In the genomic region with DNA sequence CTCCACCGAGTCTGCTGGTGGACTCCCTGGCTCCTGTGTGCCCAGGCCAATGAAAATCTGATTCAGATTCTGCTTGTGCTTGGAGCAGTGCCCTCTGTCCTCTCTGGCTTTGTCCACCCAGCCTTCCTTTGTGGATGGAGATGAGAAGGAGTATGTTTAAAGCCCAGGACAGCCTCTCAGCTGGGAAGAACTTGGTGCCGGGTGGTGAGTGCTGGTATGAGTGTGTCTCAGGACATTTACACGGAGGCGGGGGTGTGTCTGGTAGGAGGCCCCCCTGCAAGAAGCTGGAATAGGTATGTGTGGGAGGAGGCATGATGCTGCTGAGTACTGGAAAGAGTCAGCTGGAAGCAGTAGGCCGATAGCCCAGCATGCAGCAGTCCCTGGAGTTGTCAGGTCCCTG, we compare ENCODE assay signal across 17 mouse cellular contexts. TPM values are rescaled to one million over a fixed set of nuclear protein-coding genes. Genes with fewer than 3 reads are reported as not detected.
DNase-seq lines count a peak whose midpoint lies in the region; ATAC-seq and TF ChIP-seq lines count a peak whose summit lies in the region.
"Had no signal": no experiment of that assay in that cellular context is flagged by ENCODE, and none has a peak within 500 bp of the region (broad histone marks: within the 10 kb centered on the region; RNA-seq: fewer than 3 reads in every experiment).

No protein-coding gene starts in this region.

- H3K9me3 ChIP-seq in hindbrain, embryonic 13.5 days = no peaks in the 10 kb centered on the region
- no peaks in the 10 kb centered on the region for H3K9me3 ChIP-seq in neural tube, embryonic 13.5 days
- H3K9me3 ChIP-seq: embryonic facial prominence, embryonic 13.5 days; forebrain, embryonic 13.5 days; heart, embryonic 12.5 days; lung, embryonic 15.5 days had no signal

- no peaks in the 10 kb centered on the region for H3K36me3 ChIP-seq in hindbrain, embryonic 13.5 days
- no peaks in the 10 kb centered on the region for H3K36me3 ChIP-seq in neural tube, embryonic 13.5 days
- no peaks in the 10 kb centered on the region for H3K36me3 ChIP-seq in kidney, adult 2 months (ENCODE audit: control insufficient read depth, insufficient read depth, low read length)
- H3K36me3 ChIP-seq: embryonic facial prominence, embryonic 13.5 days; heart, embryonic 12.5 days; lung, embryonic 15.5 days had no signal

- H3K4me3 ChIP-seq in layer of hippocampus, adult 2 months = peak overlapping the region; percentile 18; the same call in 1 of the 2 replicates
- peak overlapping the region; percentile 83 for H3K4me3 ChIP-seq in cerebellum, adult 2 months (replicated peaks; ENCODE audit: insufficient read depth, low read depth, low read length)
- no peak overlapping the region for H3K4me3 ChIP-seq in hindbrain, embryonic 13.5 days
- no peak overlapping the region for H3K4me3 ChIP-seq in neural tube, embryonic 13.5 days
- no peak overlapping the region for H3K4me3 ChIP-seq in kidney, adult 2 months (ENCODE audit: insufficient read depth, low read depth, low read length)
- H3K4me3 ChIP-seq: embryonic facial prominence, embryonic 13.5 days; forebrain, embryonic 13.5 days; heart, embryonic 12.5 days; lung, embryonic 15.5 days had no signal

- H3K4me2 ChIP-seq in hindbrain, embryonic 13.5 days = peak overlapping the region; percentile 94
- H3K4me2 ChIP-seq in neural tube, embryonic 13.5 days = peak overlapping the region; percentile 7; the same call in 1 of the 2 replicates
- H3K4me2 ChIP-seq: embryonic facial prominence, embryonic 13.5 days; heart, embryonic 12.5 days; lung, embryonic 15.5 days had no signal

- no peak for TF ChIP-seq POLR2A in cerebellum, adult 2 months (IDR thresholded peaks at IDR 0.05; ENCODE audit: borderline replicate concordance, insufficient read depth, low read length)
- no peak for TF ChIP-seq POLR2A in kidney, adult 2 months (IDR thresholded peaks at IDR 0.05; ENCODE audit: low read depth, low read length)

- H3K4me1 ChIP-seq in cerebellum, adult 2 months (ENCODE audit: control insufficient read depth, insufficient read depth, low read length) = peaks cover 34% of the 10 kb centered on the region
- peaks cover 84% of the 10 kb centered on the region for H3K4me1 ChIP-seq in hindbrain, embryonic 13.5 days (replicated peaks)
- H3K4me1 ChIP-seq in neural tube, embryonic 13.5 days (replicated peaks) = peaks cover 71% of the 10 kb centered on the region
- H3K4me1 ChIP-seq in kidney, adult 2 months (ENCODE audit: control insufficient read depth, insufficient read depth, low read length) = no peaks in the 10 kb centered on the region

- no peak for ATAC-seq in hindbrain, embryonic 13.5 days (ENCODE audit: low FRiP score)
- no peak for ATAC-seq in neural tube, embryonic 13.5 days (ENCODE audit: low read depth)
- ATAC-seq: forebrain, embryonic 13.5 days had no signal

- WGBS in cerebellum, adult 2 months = 17% methylated on average over 5 of the region's 5 CpGs
- 51% methylated on average over 5 of the region's 5 CpGs for WGBS in hindbrain, embryonic 13.5 days
- WGBS in neural tube, embryonic 13.5 days = 55% methylated on average over 5 of the region's 5 CpGs
- WGBS in kidney, adult 2 months = 48% methylated on average over 5 of the region's 5 CpGs

- H3K9ac ChIP-seq in hindbrain, embryonic 13.5 days = peak overlapping the region; percentile 51
- H3K9ac ChIP-seq in neural tube, embryonic 13.5 days = peak overlapping the region; percentile 6; the same call in 1 of the 2 replicates
- H3K9ac ChIP-seq: embryonic facial prominence, embryonic 13.5 days; forebrain, embryonic 13.5 days; heart, embryonic 12.5 days; lung, embryonic 15.5 days had no signal

- DNase-seq in layer of hippocampus, adult 2 months (ENCODE audit: low spot score in 2 of 2) = no peak
- no peak for DNase-seq in layer of hippocampus, postnatal 36 days
- peak; percentile 54 to 55 for DNase-seq in cerebellum, adult 2 months
- DNase-seq in kidney, adult 2 months = no peak
- no peak for DNase-seq in lung, postnatal 4 days
- DNase-seq: adrenal gland, postnatal 36 days; gastrocnemius, postnatal 36 days; heart, postnatal 4 days; kidney, adult 8-10 months had no signal

- no peak overlapping the region for H3K27ac ChIP-seq in layer of hippocampus, adult 2 months
- peak overlapping the region; percentile 65; the same call in 1 of the 2 replicates for H3K27ac ChIP-seq in cerebellum, adult 2 months (ENCODE audit: insufficient read depth, low read length)
- H3K27ac ChIP-seq in hindbrain, embryonic 13.5 days = no peak overlapping the region
- H3K27ac ChIP-seq in neural tube, embryonic 13.5 days (replicated peaks) = no peak overlapping the region
- no peak overlapping the region for H3K27ac ChIP-seq in kidney, adult 2 months (ENCODE audit: insufficient read depth, low read depth, low read length)
- H3K27ac ChIP-seq: embryonic facial prominence, embryonic 13.5 days; forebrain, embryonic 13.5 days; lung, embryonic 15.5 days had no signal

- H3K27me3 ChIP-seq in cerebellum, adult 2 months (ENCODE audit: control insufficient read depth, insufficient read depth, low read length) = no peaks in the 10 kb centered on the region
- peaks cover 16% of the 10 kb centered on the region; the same call in 1 of the 2 replicates for H3K27me3 ChIP-seq in hindbrain, embryonic 13.5 days
- H3K27me3 ChIP-seq in neural tube, embryonic 13.5 days = peaks cover 24% of the 10 kb centered on the region
- H3K27me3 ChIP-seq in kidney, adult 2 months (replicated peaks; ENCODE audit: control insufficient read depth, insufficient read depth, low read length) = no peaks in the 10 kb centered on the region; the same call in 1 of the 2 replicates

- no peak for TF ChIP-seq CTCF in layer of hippocampus, adult 2 months (conservative IDR thresholded peaks at IDR 0.05)
- TF ChIP-seq CTCF in cerebellum, adult 2 months (IDR thresholded peaks at IDR 0.05; ENCODE audit: borderline replicate concordance, insufficient read depth, low read depth, low read length) = no peak
- no peak for TF ChIP-seq CTCF in kidney, adult 2 months (conservative IDR thresholded peaks at IDR 0.05; ENCODE audit: insufficient read depth, insufficient read length, low read depth, low read length)

RNA-seq across cellular contexts. Expression of a gene that starts 3.3 kb away (rescaled TPM):
- 10 to 100 TPM; 21.7 to 23.3 TPM for total RNA-seq in layer of hippocampus, adult 2 months (2021)
- 10 to 100 TPM; 25.7 to 29.2 TPM for total RNA-seq in layer of hippocampus, postnatal 36 days (2021)
- 25.7 and 31.6 TPM in 2 replicates for polyA plus RNA-seq in cerebellum, adult 2 months (2012; rRNA removed)
- 14.7 and 15.6 TPM in 2 replicates for polyA plus RNA-seq in hindbrain, embryonic 13.5 days (2015; fragmentation: Nextera tagmentation; extraction: Ambion mirVana)
- 12.6 and 14.3 TPM in 2 replicates for polyA plus RNA-seq in neural tube, embryonic 13.5 days (2015; fragmentation: Nextera tagmentation; extraction: Ambion mirVana)
- polyA plus RNA-seq in kidney, adult 2 months (2012; rRNA removed) = 0.52 and 0.68 TPM in 2 replicates
- total RNA-seq: megakaryocyte-erythroid progenitor cell, adult 5-6 weeks had no signal
- polyA plus RNA-seq: liver, adult 2 months had no signal

Comparison
In these comparisons a context has a peak if more than half of its experiments do, and no peak if none do; other contexts are left out.
1. DNase-seq: peak in cerebellum, adult 2 months (2 of 2); none in layer of hippocampus, adult 2 months (0 of 2), layer of hippocampus, postnatal 36 days (0 of 2), kidney, adult 2 months (single experiment) and lung, postnatal 4 days (0 of 2).
2. H3K4me3 ChIP-seq: peak in layer of hippocampus, adult 2 months (single experiment) and cerebellum, adult 2 months (single experiment); none in hindbrain, embryonic 13.5 days (single experiment), neural tube, embryonic 13.5 days (single experiment) and kidney, adult 2 months (single experiment).